Mouse (Mus musculus) T-helper 17 cell (primary cell): ENCODE data around the gene Ttc23.

Experiments
- in situ Hi-C, 2 experiments: fragments of 300-600 bp; cut with MboI, MseI; formaldehyde crosslinking; loops; 1 replicate in 1 of 2; 2 replicates in 1 of 2; pipeline ENCODE4 v1.15.1; 2025; ENCODE audit warnings: high pct_unique_total_duplicates in 2 of 2

Ttc23 gene

DNA sequence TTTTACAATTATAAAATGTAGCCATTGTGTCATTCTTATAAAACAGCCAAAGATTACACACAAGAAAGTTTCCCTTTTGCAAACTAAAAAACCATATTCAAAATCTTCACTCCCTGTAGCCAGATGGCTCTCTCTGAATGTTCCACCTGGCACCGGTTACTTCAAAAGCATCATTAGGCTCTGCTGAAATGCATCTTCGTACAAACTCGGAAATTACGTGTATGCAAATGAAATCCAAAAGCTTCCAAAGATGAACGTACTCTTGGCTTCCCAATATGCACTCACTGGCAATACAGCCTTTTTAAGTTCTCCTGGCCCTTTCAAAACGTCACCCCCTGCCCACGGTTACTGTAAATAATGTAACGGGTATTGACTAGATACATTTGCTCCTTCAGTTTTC, 2.9 kb upstream of the Ttc23 start:
- in situ Hi-C loops: loop anchor here in 1 of 2 experiments (10.0 to 25.0 kb wide), 2 partner anchors 807 to 959 kb away; partner anchors contain the start of genes Adamts17, Asb7 and Lins1

DNA sequence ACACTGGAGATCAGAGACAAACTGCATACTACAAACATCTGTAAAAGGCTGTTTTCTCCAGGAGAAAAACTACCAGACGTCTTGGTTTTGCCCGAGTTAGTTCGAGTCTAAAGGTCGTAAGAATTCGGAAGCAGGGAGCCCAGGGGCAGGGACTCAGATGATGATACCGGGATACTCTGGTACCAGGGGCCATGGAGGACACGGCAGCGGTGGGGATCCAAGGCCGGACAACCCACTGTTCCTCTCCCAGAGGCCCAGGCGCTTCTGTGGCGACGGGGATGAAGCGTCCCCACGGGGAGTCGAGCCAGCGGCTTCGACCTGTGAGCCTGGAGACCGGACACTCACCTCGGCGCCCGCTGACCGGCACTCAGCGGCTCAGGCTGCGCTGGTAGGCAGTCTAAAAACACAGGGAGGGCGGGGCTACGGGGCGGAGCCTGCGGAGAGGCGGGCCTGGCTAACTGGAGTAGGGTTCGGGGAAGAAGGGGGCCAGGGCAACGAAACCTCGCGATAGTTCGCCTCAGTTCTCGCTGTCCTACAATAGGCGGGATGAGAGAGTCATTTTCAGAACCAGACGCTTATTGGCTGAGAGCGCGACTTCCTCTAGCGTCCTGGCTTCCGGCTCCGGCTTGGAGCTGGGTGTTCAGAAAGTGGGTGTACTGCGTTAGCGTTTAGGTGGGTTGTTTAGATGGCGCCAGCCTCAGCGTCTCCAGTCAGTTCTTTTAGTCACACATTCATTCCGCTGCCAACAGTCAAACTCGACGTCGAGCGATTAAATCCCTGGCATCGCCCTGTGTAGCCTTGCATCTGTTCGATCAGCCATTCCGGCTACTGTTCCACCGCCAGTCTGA, 2.2 kb upstream of the Ttc23 start, which contains the start of gene Lrrc28:
TSS of gene Lrrc28 (minus strand) at position 436 of the 848 bp plus-strand sequence.
- in situ Hi-C loops: loop anchor here in 1 of 2 experiments (10.0 to 25.0 kb wide), 2 partner anchors 808 to 960 kb away; partner anchors contain the start of genes Adamts17, Asb7 and Lins1

DNA sequence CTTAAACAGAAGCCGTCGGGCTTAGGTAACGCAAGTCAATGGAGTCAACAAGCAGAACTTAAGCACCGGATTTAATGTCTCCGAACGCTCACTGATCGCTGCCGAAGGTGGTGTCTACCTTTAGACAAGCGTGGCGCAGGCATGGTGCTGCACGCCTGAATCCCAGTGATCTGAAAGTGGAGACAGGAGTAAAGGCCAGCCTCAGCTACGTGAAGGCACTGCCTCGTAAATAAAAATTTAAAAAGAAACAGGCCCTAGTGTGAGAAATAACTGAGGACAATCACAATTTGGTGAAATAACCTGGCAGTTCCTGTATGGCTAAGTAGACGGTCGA, 1.6 kb upstream of the Ttc23 start:
- in situ Hi-C loops: loop anchor here in 1 of 2 experiments (10.0 to 25.0 kb wide), 2 partner anchors 808 to 961 kb away; partner anchors contain the start of genes Adamts17, Asb7 and Lins1

GRCm38 (mm10) chr7:67646131-67646530, 1.1 kb upstream of the Ttc23 start:
- in situ Hi-C loops: loop anchor here in 1 of 2 experiments (10.0 to 25.0 kb wide), 2 partner anchors 809 to 961 kb away; partner anchors contain the start of genes Adamts17, Asb7 and Lins1

DNA sequence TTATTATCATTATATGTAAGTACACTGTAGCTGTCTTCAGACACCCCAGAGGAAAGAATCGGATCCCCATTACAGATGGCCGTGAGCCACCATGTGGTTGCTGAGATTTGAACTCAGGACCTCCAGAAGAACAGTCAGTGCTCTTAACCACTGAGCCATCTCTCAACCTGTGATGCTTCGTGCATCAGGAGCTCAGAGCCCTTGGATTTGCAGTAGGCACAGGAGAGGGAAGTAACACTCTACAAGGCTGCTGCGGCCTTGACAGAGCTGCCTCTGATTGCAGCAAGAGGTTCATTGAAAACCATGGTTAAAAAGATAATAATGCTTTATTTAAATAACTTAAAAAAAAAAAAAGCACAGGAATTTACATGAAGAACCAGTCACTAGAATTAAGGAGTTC, 1.2 kb downstream of the Ttc23 start:
- in situ Hi-C loops: loop anchor here in 1 of 2 experiments (10.0 to 25.0 kb wide), 2 partner anchors 811 to 964 kb away; partner anchors contain the start of genes Adamts17, Asb7 and Lins1

GRCm38 (mm10) chr7:67652211-67652610, 5.0 kb downstream of the Ttc23 start:
- in situ Hi-C loops: no loop called here

DNA sequence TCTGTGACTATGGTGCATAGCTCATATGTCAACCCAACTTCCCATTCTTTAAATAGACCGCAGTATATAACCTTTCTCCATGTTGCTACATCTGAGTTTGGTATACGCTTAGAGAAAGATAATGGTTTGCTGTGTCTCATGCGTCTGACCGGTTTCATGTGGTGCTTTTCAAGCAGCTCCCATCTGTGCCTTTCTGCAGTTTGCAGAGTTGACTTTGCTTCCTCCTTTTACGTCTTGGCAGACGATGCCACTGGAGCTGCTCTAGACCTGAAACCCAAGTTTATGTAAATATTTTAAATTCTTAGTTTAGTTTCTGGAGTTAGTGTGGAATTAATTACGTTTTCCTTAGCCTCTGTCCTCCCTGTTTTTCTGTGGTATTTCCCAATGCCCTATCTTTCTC, 7.5 kb downstream of the Ttc23 start:
- in situ Hi-C loops: no loop called here

GRCm38 (mm10) chr7:67655186-67655585, 8.0 kb downstream of the Ttc23 start:
- in situ Hi-C loops: no loop called here

DNA sequence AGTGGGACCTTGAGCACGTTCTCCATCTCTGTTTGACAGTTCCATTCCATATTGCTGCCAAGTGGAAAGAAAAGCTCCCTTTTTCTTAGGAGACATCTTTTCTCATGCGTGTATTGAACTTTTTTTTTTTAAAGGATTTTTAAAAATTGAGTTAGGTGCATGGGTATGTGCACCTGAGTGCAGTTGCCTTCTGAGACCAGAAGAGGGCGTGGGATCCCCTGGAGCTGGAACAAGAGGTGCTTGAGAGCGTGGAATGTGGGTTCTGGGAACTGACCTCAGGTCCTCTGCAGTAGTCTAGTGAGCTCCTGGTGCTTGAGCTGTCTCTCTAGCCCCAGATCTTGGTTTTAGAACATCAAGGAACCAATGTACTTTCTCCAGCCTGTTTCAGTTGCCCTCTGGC, 10.9 kb downstream of the Ttc23 start:
- in situ Hi-C loops: no loop called here

- in situ Hi-C loops: no loop called here
Measured at GRCm38 (mm10) chr7:67662424-67662823, 15.2 kb downstream of the Ttc23 start.

DNA sequence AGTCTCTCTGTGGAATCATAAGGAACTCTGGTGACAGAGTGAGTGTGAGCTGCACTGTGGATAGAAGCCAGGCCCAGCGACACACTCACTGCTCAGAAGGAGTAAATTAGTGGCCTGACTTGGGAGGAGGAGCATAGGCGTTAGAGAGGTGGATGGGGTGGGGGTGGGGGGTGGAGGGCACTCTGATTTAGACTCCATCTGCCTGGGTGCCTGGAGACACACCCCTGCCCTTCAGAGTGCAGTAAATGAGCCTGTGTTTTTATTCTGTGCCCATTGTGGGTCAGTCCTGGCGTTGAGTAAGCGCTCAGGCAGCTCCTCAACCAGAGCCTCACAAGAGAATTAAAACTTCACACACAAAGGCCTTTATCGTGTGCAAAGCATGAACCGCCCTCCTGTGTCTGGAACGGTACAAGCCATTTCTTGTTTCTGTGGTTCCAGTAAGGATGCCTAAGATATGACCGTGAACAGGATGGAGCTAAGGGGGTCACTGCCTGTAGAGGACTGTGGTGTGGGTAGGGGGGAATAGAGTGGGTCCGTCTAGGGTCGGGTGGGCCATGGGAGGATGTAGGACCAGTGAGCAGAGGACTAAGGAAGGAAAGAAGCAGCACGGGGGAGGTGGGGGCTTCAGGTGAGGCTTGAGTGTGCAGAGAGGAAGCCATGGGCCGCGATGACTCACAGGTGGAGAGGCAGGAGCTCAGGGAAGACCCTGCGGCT, 16.9 kb downstream of the Ttc23 start:
- in situ Hi-C loops: no loop called here

DNA sequence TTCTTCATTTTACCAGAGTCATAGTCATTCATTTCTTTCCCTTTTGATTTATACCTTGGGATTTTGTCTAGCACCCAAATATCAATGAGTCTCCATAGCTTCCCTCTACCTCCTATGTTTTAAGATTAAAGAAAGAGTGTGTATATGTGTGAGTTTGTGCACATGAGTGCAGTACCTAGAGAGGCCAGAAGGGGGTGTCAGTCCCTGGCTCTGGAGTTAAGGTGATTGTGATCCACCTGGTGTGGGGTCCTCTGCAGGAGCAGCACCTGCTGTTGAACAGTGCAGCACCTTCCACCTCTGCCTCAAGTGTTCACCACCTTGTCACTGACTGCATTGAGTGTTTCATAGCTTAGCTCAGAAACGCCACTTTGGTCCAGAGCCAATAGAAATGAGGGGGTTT, 23.8 kb downstream of the Ttc23 start:
- in situ Hi-C loops: loop anchor here in 1 of 2 experiments (10.0 kb wide), 1 partner anchor 294 kb away; no protein-coding TSS in a partner anchor

GRCm38 (mm10) chr7:67672650-67673049, 25.4 kb downstream of the Ttc23 start:
- in situ Hi-C loops: loop anchor here in 1 of 2 experiments (10.0 kb wide), 1 partner anchor 292 kb away; no protein-coding TSS in a partner anchor

GRCm38 (mm10) chr7:67673656-67674055, 26.4 kb downstream of the Ttc23 start:
- in situ Hi-C loops: loop anchor here in 1 of 2 experiments (10.0 kb wide), 1 partner anchor 291 kb away; no protein-coding TSS in a partner anchor

GRCm38 (mm10) chr7:67678878-67679499, 31.8 kb downstream of the Ttc23 start:
- in situ Hi-C loops: loop anchor here in 1 of 2 experiments (5.0 to 10.0 kb wide), 2 partner anchors 78 to 286 kb away; partner anchors contain the start of gene Synm

DNA sequence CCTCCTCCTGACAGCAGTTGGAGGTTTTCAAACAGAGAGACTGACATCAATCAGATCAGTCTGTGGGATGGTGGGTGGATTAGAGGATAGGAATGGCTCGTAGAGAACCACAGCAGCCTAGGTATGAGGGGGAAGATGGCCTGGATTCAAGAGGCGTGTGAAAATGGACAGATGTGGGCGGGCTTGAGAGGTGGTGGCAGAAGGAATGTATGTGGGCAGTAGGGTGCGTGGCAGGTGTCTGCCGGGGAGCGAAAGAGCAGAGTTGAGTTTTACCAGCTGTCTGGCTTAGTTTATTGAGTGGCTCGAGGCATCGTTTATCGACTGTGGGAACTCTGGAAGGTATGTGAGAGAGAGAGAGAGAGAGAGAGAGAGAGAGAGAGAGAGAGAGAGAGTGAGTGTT, 33.9 kb downstream of the Ttc23 start:
- in situ Hi-C loops: loop anchor here in 1 of 2 experiments (5.0 kb wide), 1 partner anchor 76 kb away; the partner anchor contains the start of gene Synm

DNA sequence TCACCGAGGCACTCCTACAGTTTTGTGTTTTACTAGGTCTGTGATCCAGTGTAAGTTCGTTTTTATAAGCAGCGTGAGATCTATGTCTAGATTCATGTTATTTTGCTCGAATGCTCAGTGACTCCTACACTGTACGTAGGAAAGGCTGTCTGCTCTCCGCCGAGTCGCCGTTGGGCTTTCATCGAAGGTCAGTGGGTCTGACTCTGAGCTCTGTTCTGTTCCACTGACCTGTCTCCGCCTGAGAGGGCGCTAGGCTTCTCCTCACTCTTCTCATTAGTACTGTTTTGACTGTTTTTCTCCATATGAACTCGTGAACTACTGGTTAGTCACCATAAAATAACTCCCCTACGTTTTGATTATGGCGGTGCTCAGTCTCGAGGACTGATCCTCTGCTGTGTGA, 35.8 kb downstream of the Ttc23 start:
- in situ Hi-C loops: loop anchor here in 1 of 2 experiments (5.0 kb wide), 1 partner anchor 74 kb away; the partner anchor contains the start of gene Synm

DNA sequence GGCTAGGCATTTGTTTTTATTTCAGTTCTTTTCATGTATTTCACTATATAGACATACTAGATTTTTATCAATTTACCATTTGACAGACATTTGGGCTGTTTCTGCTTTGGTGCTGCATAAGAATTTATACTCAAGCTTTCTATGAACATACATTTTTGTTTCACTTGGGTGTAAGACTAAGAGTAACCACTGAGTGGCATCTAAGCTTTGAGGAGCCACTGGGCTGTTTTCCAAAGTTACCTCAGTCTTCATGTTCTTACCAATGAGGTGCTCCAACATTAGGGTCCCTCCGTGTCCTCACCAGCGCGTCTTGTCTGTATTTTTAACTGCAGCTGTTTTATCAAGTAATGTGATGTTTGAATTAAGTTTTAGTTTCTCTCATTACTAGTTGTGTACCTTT, 39.3 kb downstream of the Ttc23 start:
- in situ Hi-C loops: no loop called here

DNA sequence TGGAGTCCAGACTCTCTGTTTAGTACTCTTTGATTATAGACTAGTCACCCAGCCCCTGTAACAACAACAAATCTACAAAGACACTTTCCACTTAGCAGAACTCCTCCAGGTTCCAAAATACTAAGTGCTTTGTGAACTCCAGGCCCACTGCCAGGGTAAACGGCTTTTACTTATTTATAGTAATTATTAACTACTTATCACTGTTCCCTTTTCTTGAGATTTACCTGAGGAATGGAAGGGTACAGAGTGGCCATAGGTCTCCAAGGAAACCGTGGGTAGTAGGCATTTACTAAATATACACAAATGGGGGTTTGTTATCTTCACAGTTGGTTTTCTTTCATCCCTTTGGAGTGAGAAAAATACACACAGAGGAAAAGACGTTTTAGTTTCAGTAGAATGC, 41.1 kb downstream of the Ttc23 start:
- in situ Hi-C loops: no loop called here

GRCm38 (mm10) chr7:67689793-67690192, 42.6 kb downstream of the Ttc23 start:
- in situ Hi-C loops: no loop called here

GRCm38 (mm10) chr7:67691036-67691435, 43.8 kb downstream of the Ttc23 start:
- in situ Hi-C loops: no loop called here
